Mouse (Mus musculus): ENCODE measurements around the gene Sgcd. TPM values are rescaled to one million over a fixed set of nuclear protein-coding genes. Genes with fewer than 3 reads are reported as not detected.

Gene Sgcd
- polyA plus RNA-seq, 1 experiment from 2014 or later, result 1.5 TPM

- H3K27me3 ChIP-seq (replicated peaks; ENCODE audit: control insufficient read depth, insufficient read depth, low read length), result no peaks in the 10 kb centered on the region
- H3K36me3 ChIP-seq (ENCODE audit: control insufficient read depth, insufficient read depth, low read length), result no peaks in the 10 kb centered on the region
- no peaks in the 10 kb centered on the region for H3K9me3 ChIP-seq (ENCODE audit: control insufficient read depth, low read length)
- ATAC-seq (replicated peaks; ENCODE audit: low FRiP score) (no peak), DNase-seq (ENCODE audit: low spot score) (no peak)
- no peak overlapping the region for H3K9ac ChIP-seq (ENCODE audit: low read depth, low read length)
- H3K4me2 ChIP-seq, result no peak overlapping the region
- WGBS, result 79% methylated on average over 4 of the region's 4 CpGs
- H3K4me1 ChIP-seq (replicated peaks; ENCODE audit: control insufficient read depth, insufficient read depth, low read length), result no peaks in the 10 kb centered on the region
- H3K4me3 ChIP-seq (ENCODE audit: low read depth, low read length), result no peak overlapping the region
- H3K27ac ChIP-seq (ENCODE audit: low read depth, low read length), result no peak overlapping the region
Measured at GRCm38 (mm10) chr11:47952366-47952765, 36.4 kb downstream of the Sgcd start.

GRCm38 (mm10) chr11:47939795-47940194 lies 49.0 kb downstream of the Sgcd start:
- 67% methylated on average over 2 of the region's 2 CpGs for WGBS
- Histone ChIP-seq H3K27me3 (replicated peaks; ENCODE audit: control insufficient read depth, insufficient read depth, low read length) (no peaks in the 10 kb centered on the region), H3K4me3 (ENCODE audit: low read depth, low read length) (no peak overlapping the region), H3K4me2 (no peak overlapping the region), H3K27ac (ENCODE audit: low read depth, low read length) (no peak overlapping the region), H3K9me3 (ENCODE audit: control insufficient read depth, low read length) (no peaks in the 10 kb centered on the region), H3K36me3 (ENCODE audit: control insufficient read depth, insufficient read depth, low read length) (no peaks in the 10 kb centered on the region), H3K9ac (ENCODE audit: low read depth, low read length) (no peak overlapping the region), H3K4me1 (replicated peaks; ENCODE audit: control insufficient read depth, insufficient read depth, low read length) (no peaks in the 10 kb centered on the region)
- DNase-seq (ENCODE audit: low spot score) (no peak), ATAC-seq (replicated peaks; ENCODE audit: low FRiP score) (no peak)

- 63% methylated on average over 2 of the region's 2 CpGs for WGBS
- H3K4me2 ChIP-seq, result no peak overlapping the region
- no peak overlapping the region for H3K27ac ChIP-seq (ENCODE audit: low read depth, low read length)
- no peak overlapping the region for H3K9ac ChIP-seq (ENCODE audit: low read depth, low read length)
- no peak overlapping the region for H3K4me3 ChIP-seq (ENCODE audit: low read depth, low read length)
- H3K4me1 ChIP-seq (replicated peaks; ENCODE audit: control insufficient read depth, insufficient read depth, low read length), result no peaks in the 10 kb centered on the region
- DNase-seq (ENCODE audit: low spot score), result no peak
- H3K27me3 ChIP-seq (replicated peaks; ENCODE audit: control insufficient read depth, insufficient read depth, low read length), result no peaks in the 10 kb centered on the region
- ATAC-seq (replicated peaks; ENCODE audit: low FRiP score), result no peak
- H3K9me3 ChIP-seq (ENCODE audit: control insufficient read depth, low read length), result no peaks in the 10 kb centered on the region
- H3K36me3 ChIP-seq (ENCODE audit: control insufficient read depth, insufficient read depth, low read length), result no peaks in the 10 kb centered on the region
Measured at GRCm38 (mm10) chr11:47917616-47918015, 71.2 kb downstream of the Sgcd start.

GRCm38 (mm10) chr11:47891617-47892172 lies 97.1 kb downstream of the Sgcd start:
- ATAC-seq (replicated peaks; ENCODE audit: low FRiP score) (no peak), DNase-seq (ENCODE audit: low spot score) (no peak)
- WGBS, result 87% methylated on average over 3 of the region's 3 CpGs
- H3K27me3 ChIP-seq (replicated peaks; ENCODE audit: control insufficient read depth, insufficient read depth, low read length), result no peaks in the 10 kb centered on the region
- H3K4me3 ChIP-seq (ENCODE audit: low read depth, low read length), result no peak overlapping the region
- no peaks in the 10 kb centered on the region for H3K36me3 ChIP-seq (ENCODE audit: control insufficient read depth, insufficient read depth, low read length)
- no peak overlapping the region for H3K4me2 ChIP-seq
- H3K4me1 ChIP-seq (replicated peaks; ENCODE audit: control insufficient read depth, insufficient read depth, low read length), result no peaks in the 10 kb centered on the region
- H3K9ac ChIP-seq (ENCODE audit: low read depth, low read length), result no peak overlapping the region
- no peaks in the 10 kb centered on the region for H3K9me3 ChIP-seq (ENCODE audit: control insufficient read depth, low read length)
- no peak overlapping the region for H3K27ac ChIP-seq (ENCODE audit: low read depth, low read length)

- H3K4me3 ChIP-seq (ENCODE audit: low read depth, low read length), result no peak overlapping the region
- no peaks in the 10 kb centered on the region for H3K27me3 ChIP-seq (replicated peaks; ENCODE audit: control insufficient read depth, insufficient read depth, low read length)
- H3K4me2 ChIP-seq, result no peak overlapping the region
- no peak overlapping the region for H3K27ac ChIP-seq (ENCODE audit: low read depth, low read length)
- DNase-seq (ENCODE audit: low spot score) (no peak), ATAC-seq (replicated peaks; ENCODE audit: low FRiP score) (no peak)
- H3K36me3 ChIP-seq (ENCODE audit: control insufficient read depth, insufficient read depth, low read length), result no peaks in the 10 kb centered on the region
- no peak overlapping the region for H3K9ac ChIP-seq (ENCODE audit: low read depth, low read length)
- H3K9me3 ChIP-seq (ENCODE audit: control insufficient read depth, low read length), result no peaks in the 10 kb centered on the region
- 47% methylated on average over 2 of the region's 2 CpGs for WGBS
- H3K4me1 ChIP-seq (replicated peaks; ENCODE audit: control insufficient read depth, insufficient read depth, low read length), result no peaks in the 10 kb centered on the region
Measured at GRCm38 (mm10) chr11:47890315-47890714, 98.5 kb downstream of the Sgcd start.

GRCm38 (mm10) chr11:47885310-47885709 lies 103.5 kb downstream of the Sgcd start:
- WGBS, result 61% methylated on average over 3 of the region's 3 CpGs
- Histone ChIP-seq H3K4me2 (no peak overlapping the region), H3K9me3 (ENCODE audit: control insufficient read depth, low read length) (no peaks in the 10 kb centered on the region), H3K9ac (ENCODE audit: low read depth, low read length) (no peak overlapping the region), H3K36me3 (ENCODE audit: control insufficient read depth, insufficient read depth, low read length) (no peaks in the 10 kb centered on the region), H3K27ac (ENCODE audit: low read depth, low read length) (no peak overlapping the region), H3K4me1 (replicated peaks; ENCODE audit: control insufficient read depth, insufficient read depth, low read length) (no peaks in the 10 kb centered on the region), H3K27me3 (replicated peaks; ENCODE audit: control insufficient read depth, insufficient read depth, low read length) (no peaks in the 10 kb centered on the region), H3K4me3 (ENCODE audit: low read depth, low read length) (no peak overlapping the region)
- DNase-seq (ENCODE audit: low spot score) (no peak), ATAC-seq (replicated peaks; ENCODE audit: low FRiP score) (no peak)

- no peak overlapping the region for H3K27ac ChIP-seq (ENCODE audit: low read depth, low read length)
- no peak overlapping the region for H3K4me3 ChIP-seq (ENCODE audit: low read depth, low read length)
- H3K4me1 ChIP-seq (replicated peaks; ENCODE audit: control insufficient read depth, insufficient read depth, low read length), result no peaks in the 10 kb centered on the region
- 59% methylated on average over 1 of the region's 1 CpGs for WGBS
- no peaks in the 10 kb centered on the region for H3K9me3 ChIP-seq (ENCODE audit: control insufficient read depth, low read length)
- H3K27me3 ChIP-seq (replicated peaks; ENCODE audit: control insufficient read depth, insufficient read depth, low read length), result no peaks in the 10 kb centered on the region
- no peak overlapping the region for H3K4me2 ChIP-seq
- H3K36me3 ChIP-seq (ENCODE audit: control insufficient read depth, insufficient read depth, low read length), result no peaks in the 10 kb centered on the region
- no peak for DNase-seq (ENCODE audit: low spot score)
- no peak for ATAC-seq (replicated peaks; ENCODE audit: low FRiP score)
- H3K9ac ChIP-seq (ENCODE audit: low read depth, low read length), result no peak overlapping the region
Measured at GRCm38 (mm10) chr11:47883545-47883944, 105.2 kb downstream of the Sgcd start.

- H3K4me2 ChIP-seq, result no peak overlapping the region
- H3K9ac ChIP-seq (ENCODE audit: low read depth, low read length), result no peak overlapping the region
- no peak for DNase-seq (ENCODE audit: low spot score)
- WGBS, result 63% methylated on average over 5 of the region's 5 CpGs
- no peak for ATAC-seq (replicated peaks; ENCODE audit: low FRiP score)
- H3K4me1 ChIP-seq (replicated peaks; ENCODE audit: control insufficient read depth, insufficient read depth, low read length), result no peaks in the 10 kb centered on the region
- no peaks in the 10 kb centered on the region for H3K9me3 ChIP-seq (ENCODE audit: control insufficient read depth, low read length)
- no peak overlapping the region for H3K27ac ChIP-seq (ENCODE audit: low read depth, low read length)
- H3K36me3 ChIP-seq (ENCODE audit: control insufficient read depth, insufficient read depth, low read length), result no peaks in the 10 kb centered on the region
- H3K4me3 ChIP-seq (ENCODE audit: low read depth, low read length), result no peak overlapping the region
- no peaks in the 10 kb centered on the region for H3K27me3 ChIP-seq (replicated peaks; ENCODE audit: control insufficient read depth, insufficient read depth, low read length)
Measured at GRCm38 (mm10) chr11:47876633-47877170, 112.1 kb downstream of the Sgcd start.

- Histone ChIP-seq H3K9ac (ENCODE audit: low read depth, low read length) (no peak overlapping the region), H3K27ac (ENCODE audit: low read depth, low read length) (no peak overlapping the region), H3K9me3 (ENCODE audit: control insufficient read depth, low read length) (no peaks in the 10 kb centered on the region), H3K27me3 (replicated peaks; ENCODE audit: control insufficient read depth, insufficient read depth, low read length) (no peaks in the 10 kb centered on the region), H3K4me3 (ENCODE audit: low read depth, low read length) (no peak overlapping the region), H3K4me2 (no peak overlapping the region), H3K36me3 (ENCODE audit: control insufficient read depth, insufficient read depth, low read length) (no peaks in the 10 kb centered on the region), H3K4me1 (replicated peaks; ENCODE audit: control insufficient read depth, insufficient read depth, low read length) (no peaks in the 10 kb centered on the region)
- DNase-seq (ENCODE audit: low spot score), result no peak
- no peak for ATAC-seq (replicated peaks; ENCODE audit: low FRiP score)
- WGBS, result 60% methylated on average over 3 of the region's 3 CpGs
Measured at GRCm38 (mm10) chr11:47845894-47846293, 142.9 kb downstream of the Sgcd start.

All from liver, embryonic 11.5 days (tissue).